Mouse (Mus musculus) c-Kit-positive CD71-positive TER-119-positive erythroid progenitor cells, embryonic 14.5 days (primary cell): ENCODE results near the gene Gm42688.

Source experiments
- DNase-seq: peaks from one replicate; pipeline ENCODE4 v3.0.0-alpha.2; 2013; ENCODE audit warnings: low spot score

Gm42688 gene

GRCm38 (mm10) chr6:83117616-83118015, 16.2 kb downstream of the Gm42688 start:
- DNase-seq, result no peak

GRCm38 (mm10) chr6:83118369-83118768, 17.0 kb downstream of the Gm42688 start:
- no peak for DNase-seq

GRCm38 (mm10) chr6:83118825-83119733, 17.7 kb downstream of the Gm42688 start:
- DNase-seq, result no peak

- no peak for DNase-seq
Observed at GRCm38 (mm10) chr6:83119734-83120051, 18.3 kb downstream of the Gm42688 start.

GRCm38 (mm10) chr6:83120930-83121862, 19.8 kb downstream of the Gm42688 start, which contains the start of gene Wbp1:
Gene Wbp1, minus strand, starts transcription at chr6:83121559.
- DNase-seq, result peak; percentile 97

- DNase-seq, result no peak
Observed at GRCm38 (mm10) chr6:83121863-83122710, 20.7 kb downstream of the Gm42688 start.

GRCm38 (mm10) chr6:83122961-83123360, 21.5 kb downstream of the Gm42688 start:
- no peak for DNase-seq

- peak; percentile 94 for DNase-seq
Observed at GRCm38 (mm10) chr6:83124851-83125312, 23.5 kb downstream of the Gm42688 start.

- DNase-seq, result no peak
Observed at GRCm38 (mm10) chr6:83125331-83125730, 23.9 kb downstream of the Gm42688 start, which contains the start of gene Ino80b. Gene Ino80b, minus strand, starts transcription at chr6:83125431.

- DNase-seq, result no peak
Observed at GRCm38 (mm10) chr6:83127419-83127818, 26.0 kb downstream of the Gm42688 start.

GRCm38 (mm10) chr6:83131469-83132034, 30.1 kb downstream of the Gm42688 start:
- DNase-seq, result no peak

GRCm38 (mm10) chr6:83132176-83132919, 30.9 kb downstream of the Gm42688 start:
- DNase-seq, result no peak

GRCm38 (mm10) chr6:83134226-83134625, 32.8 kb downstream of the Gm42688 start:
- DNase-seq, result no peak

GRCm38 (mm10) chr6:83134951-83135513, 33.6 kb downstream of the Gm42688 start, which contains the start of gene Rtkn:
Gene Rtkn, plus strand, starts transcription at chr6:83135463.
- no peak for DNase-seq

GRCm38 (mm10) chr6:83135571-83136161, 34.2 kb downstream of the Gm42688 start:
- no peak for DNase-seq

GRCm38 (mm10) chr6:83136291-83136880, 35.0 kb downstream of the Gm42688 start:
- no peak for DNase-seq

GRCm38 (mm10) chr6:83136881-83137575, 35.6 kb downstream of the Gm42688 start:
- DNase-seq, result no peak

GRCm38 (mm10) chr6:83137576-83137950, 36.1 kb downstream of the Gm42688 start:
- DNase-seq, result no peak

- no peak for DNase-seq
Observed at GRCm38 (mm10) chr6:83138056-83138455, 36.6 kb downstream of the Gm42688 start.
